Mouse (Mus musculus): ENCODE results near the gene Lbhd2.

Gene Lbhd2

GRCm38 (mm10) chr12:111385883-111386641 is 20.5 kb upstream of the Lbhd2 start:
- no peak for TF ChIP-seq GATA4 (IDR thresholded peaks at IDR 0.05; ENCODE audit: insufficient replicate concordance, low read length)

GRCm38 (mm10) chr12:111386642-111387120 is 19.9 kb upstream of the Lbhd2 start:
- TF ChIP-seq GATA4 (IDR thresholded peaks at IDR 0.05; ENCODE audit: insufficient replicate concordance, low read length) = peak; percentile 86; the same call in 1 of the 2 replicates

- TF ChIP-seq GATA4 (IDR thresholded peaks at IDR 0.05; ENCODE audit: insufficient replicate concordance, low read length) = no peak
Observed at GRCm38 (mm10) chr12:111387146-111387545, 19.5 kb upstream of the Lbhd2 start.

GRCm38 (mm10) chr12:111394008-111394407 is 12.6 kb upstream of the Lbhd2 start:
- TF ChIP-seq GATA4 (IDR thresholded peaks at IDR 0.05; ENCODE audit: insufficient replicate concordance, low read length) = no peak

- TF ChIP-seq GATA4 (IDR thresholded peaks at IDR 0.05; ENCODE audit: insufficient replicate concordance, low read length) = no peak
Observed at GRCm38 (mm10) chr12:111396997-111397396, 9.6 kb upstream of the Lbhd2 start.

GRCm38 (mm10) chr12:111401454-111402184 is 5.0 kb upstream of the Lbhd2 start:
- no peak for TF ChIP-seq GATA4 (IDR thresholded peaks at IDR 0.05; ENCODE audit: insufficient replicate concordance, low read length)

- TF ChIP-seq GATA4 (IDR thresholded peaks at IDR 0.05; ENCODE audit: insufficient replicate concordance, low read length) = no peak
Observed at GRCm38 (mm10) chr12:111404880-111405279, 1.7 kb upstream of the Lbhd2 start.

- no peak for TF ChIP-seq GATA4 (IDR thresholded peaks at IDR 0.05; ENCODE audit: insufficient replicate concordance, low read length)
Observed at GRCm38 (mm10) chr12:111409583-111409982, 3.0 kb downstream of the Lbhd2 start.

- no peak for TF ChIP-seq GATA4 (IDR thresholded peaks at IDR 0.05; ENCODE audit: insufficient replicate concordance, low read length)
Observed at GRCm38 (mm10) chr12:111411631-111412355, 5.2 kb downstream of the Lbhd2 start.

GRCm38 (mm10) chr12:111412581-111413284 is 6.1 kb downstream of the Lbhd2 start:
- no peak for TF ChIP-seq GATA4 (IDR thresholded peaks at IDR 0.05; ENCODE audit: insufficient replicate concordance, low read length)

- TF ChIP-seq GATA4 (IDR thresholded peaks at IDR 0.05; ENCODE audit: insufficient replicate concordance, low read length) = no peak
Observed at GRCm38 (mm10) chr12:111413300-111413699, 6.7 kb downstream of the Lbhd2 start.

- TF ChIP-seq GATA4 (IDR thresholded peaks at IDR 0.05; ENCODE audit: insufficient replicate concordance, low read length) = no peak
Observed at GRCm38 (mm10) chr12:111416921-111417779, 10.5 kb downstream of the Lbhd2 start, which contains the start of gene Exoc3l4. Gene Exoc3l4, plus strand, starts transcription at chr12:111417017.

GRCm38 (mm10) chr12:111419918-111420317 is 13.3 kb downstream of the Lbhd2 start:
- no peak for TF ChIP-seq GATA4 (IDR thresholded peaks at IDR 0.05; ENCODE audit: insufficient replicate concordance, low read length)

All from liver, adult (tissue).